Mouse (Mus musculus) ZHBTc4 (cell line): Measurements from ENCODE around the gene Slc25a35.
"Not testable (repeated sequence)": the region's sequence is repeated elsewhere in the genome, so short reads cannot be mapped to it uniquely, and the experiment has no call there.

ENCODE experiments used
- DNase-seq: peaks from one replicate; pipeline ENCODE4 v3.0.0-alpha.2; 2011; ENCODE audit warnings: low read depth, low spot score

Gene Slc25a35

GRCm38 (mm10) chr11:69005193-69005592 is 37.3 kb downstream of the Slc25a35 start:
- DNase-seq = no peak

DNA sequence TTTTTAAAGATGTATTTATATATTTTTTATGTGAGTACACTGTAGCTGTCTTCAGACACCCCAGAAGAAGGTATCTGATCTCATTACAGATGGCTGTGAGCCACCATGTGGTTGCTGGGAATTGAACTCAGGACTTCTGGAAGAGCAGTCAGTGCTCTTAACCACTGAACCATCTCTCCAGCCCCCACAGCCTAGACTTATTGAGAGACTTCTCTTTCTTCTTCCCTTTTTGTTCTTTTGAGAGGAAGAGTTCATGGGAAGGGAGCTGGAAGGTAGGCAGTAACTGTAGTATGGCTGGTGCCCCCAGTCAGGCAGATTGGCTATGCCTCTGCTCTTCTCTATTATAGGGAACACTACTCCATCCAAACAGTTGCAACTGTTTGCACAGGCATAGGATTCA is 38.6 kb downstream of the Slc25a35 start:
- DNase-seq = not testable (repeated sequence)

DNA sequence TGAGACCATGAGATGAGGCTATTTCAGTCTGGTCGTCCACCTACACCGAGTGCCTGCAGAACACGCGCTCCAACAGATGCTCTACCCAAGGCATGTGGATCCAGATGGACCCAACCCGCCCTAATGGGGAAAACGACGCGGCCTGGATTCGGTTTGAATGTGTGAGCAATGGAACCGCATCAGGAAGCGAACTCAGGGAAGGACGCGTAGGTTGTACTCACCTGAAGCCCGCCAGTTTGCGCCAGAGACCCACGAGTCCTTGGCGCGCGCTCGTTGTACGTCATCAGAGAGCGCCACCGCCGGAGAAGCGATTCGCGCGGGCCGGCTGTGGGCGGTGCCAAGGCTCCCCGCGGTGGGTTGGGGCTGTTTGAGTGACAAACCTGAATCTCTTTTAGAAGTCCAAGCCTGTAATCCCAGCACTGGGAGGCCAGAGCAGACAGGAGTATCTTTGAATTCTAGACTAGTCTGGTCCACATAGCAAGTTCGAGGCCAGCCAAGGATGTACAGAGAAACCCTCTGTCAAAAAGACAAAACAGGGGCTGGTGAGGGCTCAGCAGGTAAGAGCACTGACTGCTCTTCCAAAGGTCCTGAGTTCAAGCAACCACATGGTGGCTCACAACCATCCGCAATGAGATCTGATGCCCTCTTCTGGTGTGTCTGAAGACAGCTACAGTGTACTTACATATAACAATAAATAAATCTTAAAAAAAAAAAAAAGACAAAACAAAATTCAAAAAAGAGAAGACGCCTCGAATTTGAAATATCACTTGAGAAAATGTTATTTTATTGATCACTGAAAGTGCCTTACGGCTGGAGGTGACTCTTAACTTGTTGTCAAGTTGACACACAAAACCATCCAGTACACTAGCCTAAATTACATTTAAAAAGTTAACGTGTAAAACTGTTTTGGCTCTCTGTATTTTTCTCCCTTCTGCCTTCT is 40.5 kb downstream of the Slc25a35 start, which contains the start of gene Pfas:
Pfas (minus strand) TSS at position 279 of the 940 bp plus-strand sequence.
- DNase-seq = peak; percentile 99

- no peak for DNase-seq
Measured at GRCm38 (mm10) chr11:69009508-69009907, 41.6 kb downstream of the Slc25a35 start.

GRCm38 (mm10) chr11:69010400-69011323 is 42.7 kb downstream of the Slc25a35 start:
- DNase-seq = peak; percentile 21

GRCm38 (mm10) chr11:69011445-69011844 is 43.5 kb downstream of the Slc25a35 start:
- not testable (repeated sequence) for DNase-seq

DNA sequence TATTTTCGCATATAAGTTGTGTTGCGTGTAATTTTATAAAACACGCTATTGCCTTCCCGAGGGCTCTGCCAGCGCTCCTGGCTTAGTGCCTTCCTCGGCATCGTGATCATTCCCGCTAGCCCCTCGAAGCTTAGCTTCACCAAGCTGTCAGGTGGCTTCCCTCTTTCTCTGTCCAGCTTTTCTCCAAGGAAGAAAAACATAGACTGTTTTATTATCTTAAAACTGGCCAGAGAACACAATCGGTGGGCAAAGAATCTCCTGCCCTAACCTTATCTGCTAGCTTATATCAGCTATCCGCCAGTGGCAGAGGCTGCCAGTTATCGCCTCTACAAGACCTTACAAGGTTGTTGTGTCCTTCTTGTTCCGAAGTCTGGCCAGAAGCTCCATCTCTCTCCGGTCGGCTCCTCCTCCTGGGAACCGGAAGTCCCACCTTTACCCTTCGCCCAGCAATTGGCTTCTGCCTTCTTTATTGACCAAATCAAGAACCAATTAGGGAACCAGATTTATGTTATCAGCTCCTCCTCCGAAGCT is 44.2 kb downstream of the Slc25a35 start:
- peak; percentile 95 for DNase-seq

- peak; percentile 98 for DNase-seq
Measured at GRCm38 (mm10) chr11:69015644-69016441, 47.9 kb downstream of the Slc25a35 start, which contains the start of gene Ctc1. Gene Ctc1 (plus strand): TSS chr11:69015911.

DNA sequence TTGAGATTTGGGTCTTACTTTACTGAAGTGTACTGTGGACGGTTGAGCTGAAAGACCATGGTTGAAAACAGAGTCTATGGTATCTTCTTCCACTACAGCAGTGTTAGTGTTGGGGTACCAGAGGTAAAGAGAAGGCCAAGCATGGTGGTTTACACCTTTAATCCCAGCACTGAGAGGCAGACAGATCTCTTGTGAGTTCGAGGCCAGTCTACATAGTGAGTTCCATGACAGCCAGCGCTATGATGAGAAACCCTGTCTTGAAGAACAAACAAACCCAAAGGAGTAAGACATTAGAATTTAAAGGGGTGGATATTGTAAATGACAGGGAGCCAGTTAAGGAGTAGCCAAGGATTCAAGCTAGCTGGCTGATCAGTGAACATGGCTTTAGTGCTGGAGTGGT is 48.8 kb downstream of the Slc25a35 start:
- DNase-seq = peak; percentile 19

- DNase-seq = no peak
Measured at GRCm38 (mm10) chr11:69020691-69021090, 52.8 kb downstream of the Slc25a35 start.
